Mouse (Mus musculus) myocyte (in vitro differentiated cells): ENCODE results near the gene Pdk4. TPM values are rescaled to one million over a fixed set of nuclear protein-coding genes. Genes with fewer than 3 reads are reported as not detected.

ENCODE experiments used
- H3K27me3 ChIP-seq: one replicate; pipeline ENCODE4 v1.6.1; 2011; ENCODE audit not compliant: control insufficient read depth, insufficient read depth, insufficient read length
- H3K36me3 ChIP-seq: one replicate; pipeline ENCODE4 v1.6.1; 2011; ENCODE audit not compliant: control insufficient read depth, insufficient read depth
- H3K4me2 ChIP-seq: one replicate; pipeline ENCODE4 v1.6.1; 2011; ENCODE audit warnings: low read depth, control low read depth
- H3K4me3 ChIP-seq: one replicate; pipeline ENCODE4 v1.5.1; 2011; ENCODE audit warnings: mild to moderate bottlenecking, control low read depth, moderate library complexity
- H3K79me2 ChIP-seq: one replicate; pipeline ENCODE4 v1.6.1; 2011; ENCODE audit not compliant: control insufficient read depth, insufficient read depth
- H3ac ChIP-seq: one replicate; pipeline ENCODE4 v1.6.1; 2011; ENCODE audit not compliant: control insufficient read depth, insufficient read length
- CEBPB ChIP-seq: IDR thresholded peaks from 2 replicates; pipeline ENCODE4 v1.6.1; 2011; ENCODE audit warnings: mild to moderate bottlenecking, moderate library complexity; ENCODE audit not compliant: poor library complexity, insufficient read depth, severe bottlenecking
- E2F4 ChIP-seq: IDR thresholded peaks from one replicate; pipeline ENCODE4 v1.6.1; 2011; ENCODE audit warnings: mild to moderate bottlenecking, control low read depth, moderate library complexity; ENCODE audit not compliant: insufficient read depth
- MAX ChIP-seq: IDR thresholded peaks from one replicate; pipeline ENCODE4 v1.6.1; 2011; ENCODE audit warnings: low read depth, mild to moderate bottlenecking, control low read depth
- MYOD1 ChIP-seq, 3 experiments: IDR thresholded peaks; one replicate each; pipeline ENCODE4 v1.6.1; 2011; ENCODE audit warnings: control low read depth in 2 of 3, low read depth in 2 of 3, mild to moderate bottlenecking in 2 of 3, moderate library complexity in 1 of 3; ENCODE audit not compliant: insufficient read length in 2 of 3, control insufficient read depth in 1 of 3
- MYOG ChIP-seq, 3 experiments: IDR thresholded peaks; one replicate each; pipeline ENCODE4 v1.6.1; 2011; ENCODE audit warnings: control low read depth in 2 of 3, low read depth in 2 of 3, mild to moderate bottlenecking in 2 of 3; ENCODE audit not compliant: insufficient read length in 2 of 3, control insufficient read depth in 1 of 3, insufficient read depth in 1 of 3
- POLR2A ChIP-seq: IDR thresholded peaks from one replicate; pipeline ENCODE4 v1.6.1; 2011; ENCODE audit warnings: low read depth, mild to moderate bottlenecking, control low read depth, moderate library complexity; ENCODE audit not compliant: insufficient read length
- POLR2AphosphoS2 ChIP-seq: IDR thresholded peaks from one replicate; pipeline ENCODE4 v1.6.1; 2011; ENCODE audit warnings: low read depth, control low read depth; ENCODE audit not compliant: insufficient read length
- REST ChIP-seq: IDR thresholded peaks from one replicate; pipeline ENCODE4 v1.6.1; 2011; ENCODE audit warnings: mild to moderate bottlenecking, control low read depth, moderate library complexity; ENCODE audit not compliant: insufficient read depth, insufficient read length
- SRF ChIP-seq: IDR thresholded peaks from one replicate; pipeline ENCODE4 v1.6.1; 2011; ENCODE audit warnings: low read depth; ENCODE audit not compliant: control insufficient read depth, insufficient read length
- TCF12 ChIP-seq: IDR thresholded peaks from one replicate; pipeline ENCODE4 v1.6.1; 2011; ENCODE audit warnings: mild to moderate bottlenecking, control low read depth; ENCODE audit not compliant: poor library complexity, insufficient read depth, severe bottlenecking
- TCF3 ChIP-seq: IDR thresholded peaks from one replicate; pipeline ENCODE4 v1.6.1; 2011; ENCODE audit warnings: low read depth, control low read depth; ENCODE audit not compliant: insufficient read length
- USF1 ChIP-seq: IDR thresholded peaks from one replicate; pipeline ENCODE4 v1.6.1; 2011; ENCODE audit warnings: low read depth, mild to moderate bottlenecking, control low read depth, moderate library complexity
- polyA plus RNA-seq: library from polyadenylated mRNA; unstranded; fragments of >200 nt; fragmentation: generic; extraction: Trizol; gene quantifications from one replicate; pipeline ENCODE4 v1.2.1, GENCODE M21; 2012; ENCODE audit warnings: missing spikeins

Pdk4 gene
- polyA plus RNA-seq, 1 experiment = 5.3 TPM

DNA sequence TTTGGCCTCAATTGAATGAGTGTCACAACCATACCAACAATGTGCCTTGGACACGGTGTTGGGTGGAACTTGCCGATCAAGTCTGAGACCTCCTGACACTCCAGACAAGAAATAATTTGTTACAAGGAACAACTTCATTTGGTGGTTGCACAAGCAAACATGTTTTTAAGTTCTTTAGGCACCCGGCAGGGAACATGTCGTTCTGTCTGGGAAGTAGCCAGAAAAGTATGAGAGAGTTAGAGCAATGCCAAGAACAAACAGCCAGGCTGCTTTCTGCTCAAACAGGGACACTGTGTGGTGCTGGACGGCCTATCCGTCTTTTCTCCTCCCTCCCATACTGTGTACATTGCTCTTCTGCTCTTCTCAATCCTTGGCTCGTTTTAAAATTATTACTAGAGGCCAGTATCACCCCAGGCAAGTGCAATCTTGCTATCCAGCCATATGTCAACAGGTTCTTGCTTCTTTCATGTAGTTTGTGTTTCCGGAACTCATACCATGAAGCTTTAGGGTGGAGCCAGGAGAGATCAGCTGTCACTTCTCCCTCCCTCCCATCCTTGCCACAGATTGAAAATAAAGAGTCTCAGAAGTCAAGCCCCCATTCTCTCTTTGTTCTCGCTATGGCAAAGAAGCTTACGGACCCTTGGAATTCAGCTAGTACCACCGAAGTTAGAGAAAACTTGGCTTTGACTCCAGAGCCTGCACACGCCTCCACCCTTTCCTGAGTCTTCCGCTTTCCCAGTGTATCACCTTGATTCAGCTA lies 52.8 kb downstream of the Pdk4 start:
- no peak for TF ChIP-seq POLR2AphosphoS2
- no peak for TF ChIP-seq REST
- no peak for TF ChIP-seq POLR2A
- no peak for TF ChIP-seq SRF
- TF ChIP-seq TCF3 = no peak
- TF ChIP-seq E2F4 = no peak
- no peak for TF ChIP-seq MYOD1 (IDR thresholded peaks at IDR 0.05; ENCODE audit: control insufficient read depth in 1 of 3, insufficient read length in 2 of 3, low read depth in 2 of 3)
- TF ChIP-seq TCF12 = no peak
- no peak for TF ChIP-seq MAX
- TF ChIP-seq USF1 = no peak
- no peak for TF ChIP-seq MYOG (IDR thresholded peaks at IDR 0.05; ENCODE audit: control insufficient read depth in 1 of 3, insufficient read depth in 1 of 3, insufficient read length in 2 of 3, low read depth in 2 of 3)
- TF ChIP-seq CEBPB = no peak
- Histone ChIP-seq H3K4me2 (peak overlapping the region; percentile 70), H3K27me3 (no peaks in the 10 kb centered on the region), H3K4me3 (no peak overlapping the region), H3ac (no peak overlapping the region), H3K36me3 (no peaks in the 10 kb centered on the region), H3K79me2 (no peaks in the 10 kb centered on the region)

DNA sequence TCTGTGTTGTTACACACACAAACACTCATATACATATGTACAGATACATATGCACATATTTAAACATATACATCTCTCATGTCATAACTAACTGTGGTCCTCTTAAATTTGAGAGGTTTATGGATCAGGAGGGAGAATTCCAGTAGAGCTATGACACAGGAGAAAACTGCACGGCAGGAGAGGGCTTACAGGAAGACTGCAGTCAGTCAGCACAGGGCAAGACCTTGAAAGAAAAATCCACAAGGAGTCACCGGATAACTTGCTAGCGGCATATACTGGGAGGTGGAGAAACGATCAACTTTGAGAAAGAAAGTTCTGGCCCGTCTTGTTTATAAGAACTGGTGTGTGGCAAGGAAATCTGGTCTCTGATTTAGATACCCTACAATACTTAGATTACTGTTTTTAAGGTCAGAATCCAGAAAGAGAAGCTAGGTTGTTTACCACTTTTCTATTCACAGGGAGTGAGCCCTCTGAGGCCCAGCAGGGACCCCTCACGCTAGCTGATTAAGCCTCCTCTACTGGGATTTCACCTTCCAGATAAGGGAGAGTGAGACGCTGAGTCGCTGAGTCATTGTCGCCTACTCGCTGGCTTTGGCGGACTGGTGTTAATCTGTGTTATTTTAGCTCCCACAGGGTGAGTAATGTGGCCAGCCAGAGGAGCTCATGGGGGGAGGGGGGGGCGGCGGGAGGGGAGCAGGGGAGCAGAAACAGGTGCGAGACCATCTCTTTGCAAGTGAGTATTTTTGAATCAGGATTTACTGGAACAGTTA lies 53.6 kb downstream of the Pdk4 start:
- H3ac ChIP-seq = no peak overlapping the region
- no peaks in the 10 kb centered on the region for H3K36me3 ChIP-seq
- H3K27me3 ChIP-seq = no peaks in the 10 kb centered on the region
- peak in 1 of 3 experiments; percentile 21 for TF ChIP-seq MYOG (IDR thresholded peaks at IDR 0.05; ENCODE audit: control insufficient read depth in 1 of 3, insufficient read depth in 1 of 3, insufficient read length in 2 of 3, low read depth in 2 of 3)
- TF ChIP-seq MYOD1 (IDR thresholded peaks at IDR 0.05; ENCODE audit: control insufficient read depth in 1 of 3, insufficient read length in 2 of 3, low read depth in 2 of 3) = peak in 2 of 3 experiments; percentile 39 to 74
- peak; percentile 1 for TF ChIP-seq TCF12
- no peak for TF ChIP-seq MAX
- no peaks in the 10 kb centered on the region for H3K79me2 ChIP-seq
- peak overlapping the region; percentile 70 for H3K4me2 ChIP-seq
- H3K4me3 ChIP-seq = no peak overlapping the region

DNA sequence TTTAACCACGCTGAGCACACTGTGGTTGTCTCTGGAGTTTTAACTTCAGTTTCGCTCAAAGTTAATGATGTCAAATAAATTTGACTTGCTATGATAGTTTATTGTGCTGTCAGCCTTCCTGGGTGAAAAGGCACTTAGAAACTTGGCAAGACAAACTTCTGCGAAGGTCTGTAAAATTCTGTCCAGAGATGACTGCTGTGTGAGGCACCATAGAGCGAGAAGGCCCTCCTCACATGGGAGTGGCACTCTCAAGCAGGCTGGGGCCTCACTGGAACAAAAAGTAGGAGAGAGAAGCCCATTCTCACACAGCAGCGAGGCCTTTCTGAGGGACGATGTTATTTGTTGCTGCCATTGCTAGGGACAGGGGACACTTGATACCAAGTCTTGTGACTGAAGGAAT lies 54.9 kb downstream of the Pdk4 start:
- Histone ChIP-seq H3K36me3 (no peaks in the 10 kb centered on the region), H3ac (no peak overlapping the region), H3K4me3 (no peak overlapping the region), H3K27me3 (no peaks in the 10 kb centered on the region), H3K4me2 (no peak overlapping the region), H3K79me2 (no peaks in the 10 kb centered on the region)
- TF ChIP-seq CEBPB = no peak
- TF ChIP-seq REST = no peak
- no peak for TF ChIP-seq MYOD1 (IDR thresholded peaks at IDR 0.05; ENCODE audit: control insufficient read depth in 1 of 3, insufficient read length in 2 of 3, low read depth in 2 of 3)
- TF ChIP-seq TCF3 = no peak
- no peak for TF ChIP-seq E2F4
- no peak for TF ChIP-seq USF1
- no peak for TF ChIP-seq POLR2AphosphoS2
- no peak for TF ChIP-seq POLR2A
- TF ChIP-seq SRF = no peak
- no peak for TF ChIP-seq MYOG (IDR thresholded peaks at IDR 0.05; ENCODE audit: control insufficient read depth in 1 of 3, insufficient read depth in 1 of 3, insufficient read length in 2 of 3, low read depth in 2 of 3)
- TF ChIP-seq MAX = no peak
- no peak for TF ChIP-seq TCF12

DNA sequence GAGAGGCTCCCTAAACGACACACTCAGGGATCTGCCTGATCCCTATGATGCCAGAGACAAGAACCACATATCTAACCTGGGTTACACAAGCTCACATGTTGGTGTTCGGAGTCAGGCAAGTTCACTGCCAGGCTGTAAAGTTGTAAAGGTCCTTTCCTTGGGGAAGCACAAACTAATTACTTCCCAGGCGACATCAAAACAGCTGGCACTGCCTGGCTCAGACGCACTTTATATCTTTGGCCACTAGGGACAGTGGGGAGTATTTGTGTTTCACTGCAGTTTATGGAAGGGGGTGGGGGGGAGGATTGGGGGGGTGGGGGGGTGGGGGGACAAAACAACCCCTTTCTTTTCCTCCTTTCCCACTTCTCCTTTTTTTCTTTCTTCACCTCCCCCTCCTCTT lies 58.4 kb downstream of the Pdk4 start:
- H3K79me2 ChIP-seq = no peaks in the 10 kb centered on the region
- no peak overlapping the region for H3K4me3 ChIP-seq
- H3ac ChIP-seq = no peak overlapping the region
- no peaks in the 10 kb centered on the region for H3K36me3 ChIP-seq
- no peak overlapping the region for H3K4me2 ChIP-seq
- no peaks in the 10 kb centered on the region for H3K27me3 ChIP-seq
- TF ChIP-seq USF1 (no peak), E2F4 (no peak), MAX (no peak), MYOD1 (IDR thresholded peaks at IDR 0.05; ENCODE audit: control insufficient read depth in 1 of 3, insufficient read length in 2 of 3, low read depth in 2 of 3) (no peak), REST (no peak), POLR2A (no peak), POLR2AphosphoS2 (no peak)
